Mouse (Mus musculus): ENCODE measurements around the gene Olfr711. TPM values are rescaled to one million over a fixed set of nuclear protein-coding genes. Genes with fewer than 3 reads are reported as not detected.
"Not testable (repeated sequence)": the region's sequence is repeated elsewhere in the genome, so short reads cannot be mapped to it uniquely, and the experiment has no call there.

Gene Olfr711
- polyA plus RNA-seq, 1 experiment from 2014 or later: not detected

GRCm38 (mm10) chr7:106948212-106948611 is 27.0 kb downstream of the Olfr711 start, which contains the start of gene Olfr710:
TSS of gene Olfr710 (minus strand) at chr7:106948312.
- no peak within 1 kb of the TSS for H3K27ac ChIP-seq
- ATAC-seq (replicated peaks; ENCODE audit: low FRiP score, low read depth) (no peak), DNase-seq (ENCODE audit: low spot score) (no peak)
- H3K4me1 ChIP-seq (replicated peaks; ENCODE audit: insufficient read depth, low read length): no peaks in the 10 kb centered on the region
- no peak within 1 kb of the TSS for H3K9ac ChIP-seq (ENCODE audit: low read depth, low read length)
- TF ChIP-seq CTCF (IDR thresholded peaks at IDR 0.05; ENCODE audit: low read depth): no peak
- no peaks in the 10 kb centered on the region for H3K9me3 ChIP-seq (replicated peaks; ENCODE audit: low read length)
- H3K4me3 ChIP-seq (replicated peaks; ENCODE audit: low read depth, low read length): no peak within 1 kb of the TSS
- H3K27me3 ChIP-seq (ENCODE audit: insufficient read depth, low read length): no peaks in the 10 kb centered on the region
- H3K36me3 ChIP-seq (ENCODE audit: insufficient read depth, low read length): no peaks in the 10 kb centered on the region
- H3K4me2 ChIP-seq (ENCODE audit: low read length): no peak within 1 kb of the TSS
- 72% methylated on average over 3 of the region's 3 CpGs for WGBS

GRCm38 (mm10) chr7:106932119-106932518 is 43.1 kb downstream of the Olfr711 start, which contains the start of gene Olfr709-ps1:
TSS of gene Olfr709-ps1 (minus strand) at chr7:106932219.
- Histone ChIP-seq H3K27ac (no peak within 1 kb of the TSS), H3K27me3 (ENCODE audit: insufficient read depth, low read length) (no peaks in the 10 kb centered on the region), H3K36me3 (ENCODE audit: insufficient read depth, low read length) (no peaks in the 10 kb centered on the region), H3K9ac (ENCODE audit: low read depth, low read length) (no peak within 1 kb of the TSS), H3K4me1 (replicated peaks; ENCODE audit: insufficient read depth, low read length) (no peaks in the 10 kb centered on the region), H3K9me3 (replicated peaks; ENCODE audit: low read length) (no peaks in the 10 kb centered on the region), H3K4me2 (ENCODE audit: low read length) (no peak within 1 kb of the TSS), H3K4me3 (replicated peaks; ENCODE audit: low read depth, low read length) (no peak within 1 kb of the TSS)
- ATAC-seq (replicated peaks; ENCODE audit: low FRiP score, low read depth): no peak
- no peak for DNase-seq (ENCODE audit: low spot score)
- TF ChIP-seq CTCF (IDR thresholded peaks at IDR 0.05; ENCODE audit: low read depth): no peak

GRCm38 (mm10) chr7:106920961-106921360 is 54.3 kb downstream of the Olfr711 start:
- H3K9ac ChIP-seq (ENCODE audit: low read depth, low read length); ATAC-seq (replicated peaks; ENCODE audit: low FRiP score, low read depth); H3K27ac ChIP-seq; DNase-seq (ENCODE audit: low spot score); H3K27me3 ChIP-seq (ENCODE audit: insufficient read depth, low read length); H3K4me3 ChIP-seq (replicated peaks; ENCODE audit: low read depth, low read length); H3K36me3 ChIP-seq (ENCODE audit: insufficient read depth, low read length); H3K4me2 ChIP-seq (ENCODE audit: low read length); H3K9me3 ChIP-seq (replicated peaks; ENCODE audit: low read length); H3K4me1 ChIP-seq (replicated peaks; ENCODE audit: insufficient read depth, low read length): not testable (repeated sequence)
- WGBS: 93% methylated on average over 2 of the region's 7 CpGs

Other genes starting within 250 kb of the Olfr711 start
- gene Olfr697, start 233.0 kb downstream of the Olfr711 start, polyA plus RNA-seq (2015; fragmentation: Nextera tagmentation; extraction: Ambion mirVana): not detected in 2 replicates
- gene Olfr698, start 220.1 kb downstream of the Olfr711 start, polyA plus RNA-seq (2015; fragmentation: Nextera tagmentation; extraction: Ambion mirVana): not detected in 2 replicates
- gene Olfr699, start 182.3 kb downstream of the Olfr711 start, polyA plus RNA-seq (2015; fragmentation: Nextera tagmentation; extraction: Ambion mirVana): not detected in 2 replicates
- gene Olfr700, start 166.6 kb downstream of the Olfr711 start, polyA plus RNA-seq (2015; fragmentation: Nextera tagmentation; extraction: Ambion mirVana): not detected in 2 replicates
- not detected in 2 replicates for gene Olfr701, start 161.3 kb downstream of the Olfr711 start, polyA plus RNA-seq (2015; fragmentation: Nextera tagmentation; extraction: Ambion mirVana)
- gene Olfr702, start 141.6 kb downstream of the Olfr711 start, polyA plus RNA-seq (2015; fragmentation: Nextera tagmentation; extraction: Ambion mirVana): not detected in 2 replicates
- gene Olfr703, start 132.1 kb downstream of the Olfr711 start, polyA plus RNA-seq (2015; fragmentation: Nextera tagmentation; extraction: Ambion mirVana): not detected in 2 replicates
- not detected in 2 replicates for gene Olfr704, start 112.3 kb downstream of the Olfr711 start, polyA plus RNA-seq (2015; fragmentation: Nextera tagmentation; extraction: Ambion mirVana)
- gene Olfr705, start 98.6 kb downstream of the Olfr711 start, polyA plus RNA-seq (2015; fragmentation: Nextera tagmentation; extraction: Ambion mirVana): not detected in 2 replicates
- gene Olfr706, start 87.3 kb downstream of the Olfr711 start, polyA plus RNA-seq (2015; fragmentation: Nextera tagmentation; extraction: Ambion mirVana): not detected in 2 replicates
- gene Olfr707, start 74.2 kb downstream of the Olfr711 start, polyA plus RNA-seq (2015; fragmentation: Nextera tagmentation; extraction: Ambion mirVana): not detected in 2 replicates
- not detected in 2 replicates for gene Olfr1532-ps1, start 67.5 kb downstream of the Olfr711 start, polyA plus RNA-seq (2015; fragmentation: Nextera tagmentation; extraction: Ambion mirVana)
- not detected in 2 replicates for gene Olfr709-ps1, start 43.2 kb downstream of the Olfr711 start, polyA plus RNA-seq (2015; fragmentation: Nextera tagmentation; extraction: Ambion mirVana)
- gene Olfr710, start 27.1 kb downstream of the Olfr711 start, polyA plus RNA-seq (2015; fragmentation: Nextera tagmentation; extraction: Ambion mirVana): not detected in 2 replicates
- gene Olfr6, start 11.5 kb downstream of the Olfr711 start, polyA plus RNA-seq (2015; fragmentation: Nextera tagmentation; extraction: Ambion mirVana): not detected in 2 replicates
- not detected in 2 replicates for gene Olfr2, start 30.6 kb upstream of the Olfr711 start, polyA plus RNA-seq (2015; fragmentation: Nextera tagmentation; extraction: Ambion mirVana)
- not detected in 2 replicates for gene Olfr713, start 55.7 kb upstream of the Olfr711 start, polyA plus RNA-seq (2015; fragmentation: Nextera tagmentation; extraction: Ambion mirVana)
- not detected in 2 replicates for gene Olfr714, start 95.5 kb upstream of the Olfr711 start, polyA plus RNA-seq (2015; fragmentation: Nextera tagmentation; extraction: Ambion mirVana)
- not detected in 2 replicates for gene Olfr17, start 117.8 kb upstream of the Olfr711 start, polyA plus RNA-seq (2015; fragmentation: Nextera tagmentation; extraction: Ambion mirVana)
- gene Olfr715b, start 134.9 kb upstream of the Olfr711 start, polyA plus RNA-seq (2015; fragmentation: Nextera tagmentation; extraction: Ambion mirVana): not detected in 2 replicates
- not detected in 2 replicates for gene Olfr715, start 155.6 kb upstream of the Olfr711 start, polyA plus RNA-seq (2015; fragmentation: Nextera tagmentation; extraction: Ambion mirVana)
- gene Olfr716, start 162.9 kb upstream of the Olfr711 start, polyA plus RNA-seq (2015; fragmentation: Nextera tagmentation; extraction: Ambion mirVana): not detected in 2 replicates
- gene Nlrp14, start 191.5 kb upstream of the Olfr711 start, polyA plus RNA-seq (2015; fragmentation: Nextera tagmentation; extraction: Ambion mirVana): not detected in 2 replicates
- gene Rbmxl2, start 234.0 kb upstream of the Olfr711 start, polyA plus RNA-seq (2015; fragmentation: Nextera tagmentation; extraction: Ambion mirVana): not detected in 2 replicates

Data from kidney, postnatal 0 days (tissue).